Mouse (Mus musculus) CH12.LX (cell line): Measurements from ENCODE around the gene Dcxr.

Experiments
- CTCF ChIP-seq, 2 experiments: IDR thresholded peaks in 1 of 2; conservative IDR thresholded peaks in 1 of 2; 2 replicates each; pipeline ENCODE4 v1.5.1; 2011 to 2012; ENCODE audit warnings: low read depth in 2 of 2, low read length in 2 of 2, improper control_type of control experiment in 1 of 2, inconsistent platforms in 1 of 2, mild to moderate bottlenecking in 1 of 2, moderate library complexity in 1 of 2
- GABPA ChIP-seq: IDR thresholded peaks from 2 replicates; pipeline ENCODE4 v1.6.1; 2012; ENCODE audit warnings: low read depth, low read length, improper control_type of control experiment, inconsistent platforms; ENCODE audit not compliant: insufficient replicate concordance
- POLR2A ChIP-seq: IDR thresholded peaks from 2 replicates; pipeline ENCODE4 v1.6.1; 2011; ENCODE audit warnings: low read depth, mild to moderate bottlenecking, improper control_type of control experiment, low read length

GRCm38 (mm10) chr11:120761811-120762671, 35.0 kb upstream of the Dcxr start:
- TF ChIP-seq POLR2A (no peak), CTCF (conservative IDR thresholded peaks at IDR 0.05 in 1 of 2, IDR thresholded peaks at IDR 0.05 in 1 of 2; ENCODE audit: low read depth in 2 of 2, low read length in 2 of 2) (no peak), GABPA (no peak)
